In genomic region chr2:84660253-84660652, GRCm38 (mm10) we compare ENCODE assay signal across 9 mouse cellular contexts. TPM values are rescaled to one million over a fixed set of nuclear protein-coding genes. Genes with fewer than 3 reads are reported as not detected.
DNase-seq lines count a peak whose midpoint lies in the region; ATAC-seq and TF ChIP-seq lines count a peak whose summit lies in the region.
"Had no signal": no experiment of that assay in that cellular context is flagged by ENCODE, and none has a peak within 500 bp of the region (broad histone marks: within the 10 kb centered on the region; RNA-seq: fewer than 3 reads in every experiment).

No protein-coding gene starts in this region.

- DNase-seq in left cerebral cortex, adult 18-20 months (ENCODE audit: low spot score in 2 of 2) = peak; percentile 44 to 59
- no peak for DNase-seq in left cerebral cortex, postnatal 4 days
- DNase-seq in MEL (ENCODE audit: low read depth, low spot score) (peak; percentile 85), liver (peak; percentile 39)
- peak; percentile 51 for DNase-seq in retina, embryonic 14.5 days (ENCODE audit: low spot score)
- DNase-seq in midbrain, embryonic 10.5 days (ENCODE audit: low spot score) = no peak

- no peaks in the 10 kb centered on the region; a peak in 1 of 4 replicates for H3K4me1 ChIP-seq in MEL (ENCODE audit: control insufficient read depth in 1 of 2, insufficient read depth in 2 of 2, low read length in 2 of 2)
- no peaks in the 10 kb centered on the region for H3K4me1 ChIP-seq in midbrain, embryonic 10.5 days

- H3K27ac ChIP-seq in MEL (ENCODE audit: control insufficient read depth, low read depth, low read length) = no peak overlapping the region
- no peak overlapping the region for H3K27ac ChIP-seq in midbrain, embryonic 10.5 days (replicated peaks)
- H3K27ac ChIP-seq: macrophage had no signal

- TF ChIP-seq POLR2A in MEL (IDR thresholded peaks at IDR 0.05; ENCODE audit: control insufficient read depth in 1 of 2, insufficient read depth in 1 of 2, low read depth in 1 of 2, low read length in 2 of 2, poor library complexity in 1 of 2) = no peak

- H3K4me3 ChIP-seq in MEL (ENCODE audit: control insufficient read depth in 1 of 2, insufficient read depth in 1 of 2, low read depth in 2 of 2, low read length in 2 of 2) = no peak overlapping the region
- no peak overlapping the region for H3K4me3 ChIP-seq in midbrain, embryonic 10.5 days
- H3K4me3 ChIP-seq: erythroblast, embryonic 14.5 days had no signal

- peak; percentile 62 for ATAC-seq in erythroid progenitor cell, adult 5-6 weeks (replicated peaks; ENCODE audit: low FRiP score, poor library complexity, severe bottlenecking)

- H3K79me2 ChIP-seq in MEL (ENCODE audit: control insufficient read depth, insufficient read depth, low read length, poor library complexity) = no peaks in the 10 kb centered on the region

- H3K36me3 ChIP-seq in MEL (ENCODE audit: control insufficient read depth in 1 of 2, insufficient read depth in 2 of 2, low read length in 2 of 2) = no peaks in the 10 kb centered on the region
- no peaks in the 10 kb centered on the region for H3K36me3 ChIP-seq in midbrain, embryonic 10.5 days

- intact Hi-C loops in left cerebral cortex, postnatal 4 days (cut with DNase I) = loop anchor here (5.0 kb wide), 2 partner anchors 43 to 203 kb away; no protein-coding TSS in a partner anchor

- H3K9me3 ChIP-seq in MEL (replicated peaks; ENCODE audit: insufficient read depth, low read length) = no peaks in the 10 kb centered on the region
- H3K9me3 ChIP-seq in midbrain, embryonic 10.5 days (replicated peaks) = no peaks in the 10 kb centered on the region

- H3K27me3 ChIP-seq in MEL (ENCODE audit: control insufficient read depth in 1 of 2, insufficient read depth in 2 of 2, low read length in 2 of 2) = no peaks in the 10 kb centered on the region
- H3K27me3 ChIP-seq in midbrain, embryonic 10.5 days (ENCODE audit: low read depth, poor library complexity, severe bottlenecking) = no peaks in the 10 kb centered on the region

- no peak overlapping the region for H3K9ac ChIP-seq in MEL (ENCODE audit: control insufficient read depth, low read depth, low read length, poor library complexity, severe bottlenecking)

- peak; percentile 64 for TF ChIP-seq RAD21 in MEL (IDR thresholded peaks at IDR 0.05; ENCODE audit: low read depth, low read length)

- WGBS in midbrain, embryonic 10.5 days = 73% methylated on average over 3 of the region's 3 CpGs

- no peak for TF ChIP-seq EP300 in MEL (IDR thresholded peaks at IDR 0.05; ENCODE audit: low read depth in 1 of 2, low read length in 2 of 2)

- peak; percentile 40 to 87 (median 56) for TF ChIP-seq CTCF in MEL (IDR thresholded peaks at IDR 0.05 in 2 of 3, conservative IDR thresholded peaks at IDR 0.05 in 1 of 3; ENCODE audit: control insufficient read depth in 1 of 3, insufficient read depth in 1 of 3, low read depth in 2 of 3, low read length in 3 of 3, poor library complexity in 1 of 3, severe bottlenecking in 1 of 3)

TF ChIP-seq in MEL, 35 proteins besides CTCF, POLR2A, EP300 and RAD21:
- peak; percentile 55; the same call in 1 of the 2 replicates for TF ChIP-seq ELF1 (IDR thresholded peaks at IDR 0.05; ENCODE audit: low read depth, low read length)
- no peak for TF ChIP-seq TBP (IDR thresholded peaks at IDR 0.05; ENCODE audit: low read depth, low read length)
- peak; percentile 97 for TF ChIP-seq SMC3 (IDR thresholded peaks at IDR 0.05; ENCODE audit: low read depth, low read length)
- peak; percentile 62 for TF ChIP-seq ZC3H11A (IDR thresholded peaks at IDR 0.05; ENCODE audit: low read depth, low read length)

RNA-seq across cellular contexts. Expression of gene Btbd18, which starts 1.4 kb away (rescaled TPM):
- total RNA-seq in left cerebral cortex, adult 18-20 months (2021) = not detected
- not detected for total RNA-seq in left cerebral cortex, postnatal 4 days (2021)
- 0.04 TPM in 1 of 2 replicates, not detected in the other for total RNA-seq in MEL (2012; rRNA removed)
- polyA plus RNA-seq in MEL (2012; ENCODE audit: insufficient read depth in 1 of 2, insufficient read length in 2 of 2, low read depth in 1 of 2, low replicate concordance in 2 of 2, missing spikeins in 1 of 2) = under 1 TPM in 1 of 2 experiments, not detected in 1; 0.07 TPM
- total RNA-seq in erythroid progenitor cell, adult 5-6 weeks (2015; ENCODE audit: low replicate concordance) = not detected in 2 replicates
- not detected in 2 replicates for total RNA-seq in erythroid progenitor cell, adult 5-6 weeks (2017; ENCODE audit: low replicate concordance)
- 0.22 and 0.47 TPM in 2 replicates for polyA plus RNA-seq in midbrain, embryonic 10.5 days (2016; fragmentation: Nextera tagmentation; extraction: Ambion mirVana)
- polyA plus RNA-seq: erythroblast, embryonic 14.5 days; macrophage had no signal

RNA-seq across cellular contexts. Expression of gene Ctnnd1, which starts 9.7 kb away (rescaled TPM):
- total RNA-seq in left cerebral cortex, adult 18-20 months (2021) = 10 to 100 TPM; 59.5 to 62.9 TPM
- 10 to 100 TPM; 70.4 to 88.0 TPM for total RNA-seq in left cerebral cortex, postnatal 4 days (2021)
- 11.5 and 12.7 TPM in 2 replicates for total RNA-seq in MEL (2012; rRNA removed)
- 10 to 100 TPM in 1 of 2 experiments, not detected in 1; 31.6 TPM for polyA plus RNA-seq in MEL (2012; ENCODE audit: insufficient read depth in 1 of 2, insufficient read length in 2 of 2, low read depth in 1 of 2, low replicate concordance in 2 of 2, missing spikeins in 1 of 2)
- total RNA-seq in erythroid progenitor cell, adult 5-6 weeks (2015; ENCODE audit: low replicate concordance) = 11.2 and 15.1 TPM in 2 replicates
- 7.0 and 18.7 TPM in 2 replicates for total RNA-seq in erythroid progenitor cell, adult 5-6 weeks (2017; ENCODE audit: low replicate concordance)
- 37.5 and 40.9 TPM in 2 replicates for polyA plus RNA-seq in midbrain, embryonic 10.5 days (2016; fragmentation: Nextera tagmentation; extraction: Ambion mirVana)

RNA-seq across cellular contexts. Expression of gene Selenoh, which starts 10.3 kb away (rescaled TPM):
- total RNA-seq in left cerebral cortex, adult 18-20 months (2021) = 10 to 100 TPM; 28.9 to 37.9 TPM
- total RNA-seq in left cerebral cortex, postnatal 4 days (2021) = 100 to 1,000 TPM in 1 of 2 experiments, 10 to 100 TPM in 1; 96.5 to 104 TPM
- 79.0 and 89.9 TPM in 2 replicates for total RNA-seq in MEL (2012; rRNA removed)
- 10 to 100 TPM in 1 of 2 experiments, not detected in 1; 70.7 TPM for polyA plus RNA-seq in MEL (2012; ENCODE audit: insufficient read depth in 1 of 2, insufficient read length in 2 of 2, low read depth in 1 of 2, low replicate concordance in 2 of 2, missing spikeins in 1 of 2)
- total RNA-seq in erythroid progenitor cell, adult 5-6 weeks (2015; ENCODE audit: low replicate concordance) = 59.8 and 66.2 TPM in 2 replicates
- total RNA-seq in erythroid progenitor cell, adult 5-6 weeks (2017; ENCODE audit: low replicate concordance) = 21.6 and 28.2 TPM in 2 replicates
- polyA plus RNA-seq in midbrain, embryonic 10.5 days (2016; fragmentation: Nextera tagmentation; extraction: Ambion mirVana) = 505 and 545 TPM in 2 replicates

RNA-seq across cellular contexts. Expression of gene Gm28635, which starts 17.6 kb away (rescaled TPM):
- 1 to 10 TPM; 5.8 to 6.1 TPM for total RNA-seq in left cerebral cortex, adult 18-20 months (2021)
- total RNA-seq in left cerebral cortex, postnatal 4 days (2021) = 10 to 100 TPM; 11.7 to 13.7 TPM
- total RNA-seq in MEL (2012; rRNA removed) = 0.19 TPM in 1 of 2 replicates, not detected in the other
- polyA plus RNA-seq in MEL (2012; ENCODE audit: insufficient read depth in 1 of 2, insufficient read length in 2 of 2, low read depth in 1 of 2, low replicate concordance in 2 of 2, missing spikeins in 1 of 2) = not detected
- not detected in 2 replicates for total RNA-seq in erythroid progenitor cell, adult 5-6 weeks (2015; ENCODE audit: low replicate concordance)
- 1.1 TPM in 1 of 2 replicates, not detected in the other for total RNA-seq in erythroid progenitor cell, adult 5-6 weeks (2017; ENCODE audit: low replicate concordance)
- not detected in 2 replicates for polyA plus RNA-seq in midbrain, embryonic 10.5 days (2016; fragmentation: Nextera tagmentation; extraction: Ambion mirVana)
- polyA plus RNA-seq: erythroblast, embryonic 14.5 days; macrophage had no signal

RNA-seq across cellular contexts. Expression of gene Med19, which starts 17.9 kb away (rescaled TPM):
- total RNA-seq in left cerebral cortex, adult 18-20 months (2021) = 10 to 100 TPM; 31.4 to 33.8 TPM
- 10 to 100 TPM; 42.5 to 45.3 TPM for total RNA-seq in left cerebral cortex, postnatal 4 days (2021)
- total RNA-seq in MEL (2012; rRNA removed) = 13.9 and 18.8 TPM in 2 replicates
- polyA plus RNA-seq in MEL (2012; ENCODE audit: insufficient read depth in 1 of 2, insufficient read length in 2 of 2, low read depth in 1 of 2, low replicate concordance in 2 of 2, missing spikeins in 1 of 2) = 10 to 100 TPM in 1 of 2 experiments, not detected in 1; 26.0 TPM
- total RNA-seq in erythroid progenitor cell, adult 5-6 weeks (2015; ENCODE audit: low replicate concordance) = 29.3 and 36.0 TPM in 2 replicates
- 42.9 and 47.5 TPM in 2 replicates for total RNA-seq in erythroid progenitor cell, adult 5-6 weeks (2017; ENCODE audit: low replicate concordance)
- 46.8 and 48.4 TPM in 2 replicates for polyA plus RNA-seq in midbrain, embryonic 10.5 days (2016; fragmentation: Nextera tagmentation; extraction: Ambion mirVana)

Comparison
In these comparisons a context has a peak if more than half of its experiments do, and no peak if none do; other contexts are left out.
1. DNase-seq: peak in left cerebral cortex, adult 18-20 months (2 of 2), MEL (single experiment), liver (single experiment) and retina, embryonic 14.5 days (single experiment); none in left cerebral cortex, postnatal 4 days (single experiment) and midbrain, embryonic 10.5 days (single experiment).